Mouse (Mus musculus): Measurements from ENCODE around the gene Bsph1. TPM values are rescaled to one million over a fixed set of nuclear protein-coding genes. Genes with fewer than 3 reads are reported as not detected.
"Not testable (repeated sequence)": the region's sequence is repeated elsewhere in the genome, so short reads cannot be mapped to it uniquely, and the experiment has no call there.

Bsph1 gene
- not detected in 2 replicates for polyA plus RNA-seq (2012; ENCODE audit: insufficient read depth, insufficient read length, low replicate concordance, missing spikeins)

DNA sequence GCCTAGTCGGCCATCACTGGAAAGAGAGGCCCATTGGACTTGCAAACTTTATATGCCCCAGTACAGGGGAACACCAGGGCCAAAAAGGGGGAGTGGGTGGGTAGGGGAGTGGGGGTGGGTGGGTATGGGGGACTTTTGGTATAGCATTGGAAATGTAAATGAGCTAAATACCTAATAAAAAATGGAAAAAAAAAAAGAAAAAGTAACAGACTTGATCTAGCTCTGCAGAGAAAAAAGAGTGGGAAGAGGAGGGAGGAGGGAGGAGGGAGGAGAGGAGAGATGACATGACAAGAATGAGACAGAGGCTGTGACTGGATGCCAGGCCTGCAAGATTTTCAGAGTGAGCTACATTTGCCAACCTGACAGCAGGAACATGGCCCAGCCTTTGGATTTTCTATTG lies at the start of gene Bsph1:
Gene Bsph1, plus strand, starts transcription at position 301 of the 400 bp plus-strand sequence.
- not testable (repeated sequence) for H3K4me3 ChIP-seq (ENCODE audit: insufficient read depth, low read depth, low read length); H3K4me1 ChIP-seq (ENCODE audit: control insufficient read depth, insufficient read depth, low read length); H3K27ac ChIP-seq (ENCODE audit: insufficient read depth, low read depth, low read length)
- WGBS: 67% methylated on average over 1 of the region's 1 CpGs

DNA sequence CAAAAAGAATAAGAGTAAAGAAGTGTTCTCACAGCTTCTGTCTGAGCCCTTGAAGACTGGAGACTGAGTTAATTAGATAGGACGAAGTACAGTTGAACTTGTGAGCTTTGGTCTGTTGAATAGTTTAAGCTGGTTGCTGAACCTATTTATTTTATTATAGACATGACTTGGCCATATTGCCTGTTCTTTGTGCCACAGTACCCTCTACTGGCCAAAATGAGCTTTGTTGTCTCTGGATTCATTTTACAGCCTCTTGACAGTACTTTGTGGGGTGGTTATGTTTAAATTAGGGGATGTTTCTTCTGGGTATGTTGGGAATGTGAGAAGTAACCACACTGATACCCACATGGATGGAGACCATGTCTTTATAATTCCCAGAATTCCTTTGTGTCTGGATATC lies 60.9 kb downstream of the Bsph1 start:
- 71% methylated on average over 1 of the region's 1 CpGs for WGBS
- H3K4me3 ChIP-seq (ENCODE audit: insufficient read depth, low read depth, low read length): no peak overlapping the region
- no peaks in the 10 kb centered on the region for H3K4me1 ChIP-seq (ENCODE audit: control insufficient read depth, insufficient read depth, low read length)
- no peak overlapping the region for H3K27ac ChIP-seq (ENCODE audit: insufficient read depth, low read depth, low read length)
- TF ChIP-seq POLR2A (IDR thresholded peaks at IDR 0.05; ENCODE audit: insufficient read depth, low read depth, low read length) (no peak), CTCF (IDR thresholded peaks at IDR 0.05; ENCODE audit: insufficient read depth, low read depth, low read length) (no peak)

Other genes with a start within 250 kb of the Bsph1 start
- not detected in 2 replicates for gene Vmn1r89, start 237.8 kb upstream of the Bsph1 start, polyA plus RNA-seq (2012; ENCODE audit: insufficient read depth, insufficient read length, low replicate concordance, missing spikeins)
- gene Lig1, start 173.6 kb upstream of the Bsph1 start, polyA plus RNA-seq (2012; ENCODE audit: insufficient read depth, insufficient read length, low replicate concordance, missing spikeins): not detected in 2 replicates
- not detected in 2 replicates for gene Zswim9, start 172.1 kb upstream of the Bsph1 start, polyA plus RNA-seq (2012; ENCODE audit: insufficient read depth, insufficient read length, low replicate concordance, missing spikeins)
- not detected in 2 replicates for gene Pla2g4c, start 126.2 kb upstream of the Bsph1 start, polyA plus RNA-seq (2012; ENCODE audit: insufficient read depth, insufficient read length, low replicate concordance, missing spikeins)
- gene Cabp5, start 52.7 kb upstream of the Bsph1 start, polyA plus RNA-seq (2012; ENCODE audit: insufficient read depth, insufficient read length, low replicate concordance, missing spikeins): not detected in 2 replicates
- gene Bsph2, start 120.2 kb downstream of the Bsph1 start, polyA plus RNA-seq (2012; ENCODE audit: insufficient read depth, insufficient read length, low replicate concordance, missing spikeins): not detected in 2 replicates
- gene Sult2a5, start 173.1 kb downstream of the Bsph1 start, polyA plus RNA-seq (2012; ENCODE audit: insufficient read depth, insufficient read length, low replicate concordance, missing spikeins): not detected in 2 replicates